Mouse (Mus musculus) hindbrain, embryonic 11.5 days (tissue): ENCODE measurements around the gene Gm5136. TPM values are rescaled to one million over a fixed set of nuclear protein-coding genes. Genes with fewer than 3 reads are reported as not detected.

Experiments
- ATAC-seq: fragments of 200-750 bp; cut with Nextera tagmentation; 2 replicates; pipeline ENCODE4 v1.8.0; 2017; ENCODE audit warnings: mild to moderate bottlenecking, moderate TSS enrichment, moderate library complexity; ENCODE audit not compliant: low FRiP score
- DNase-seq: peaks from one replicate; pipeline ENCODE4 v3.0.0-alpha.2; 2015; ENCODE audit warnings: low spot score
- H3K27ac ChIP-seq: fragments of 300-500 bp; sonication (generic); 2 replicates; pipeline ENCODE4 v1.5.1; 2014; ENCODE audit warnings: mild to moderate bottlenecking, low read depth, low read length
- H3K27me3 ChIP-seq: fragments of 300-500 bp; sonication (generic); 2 replicates; pipeline ENCODE4 v1.6.1; 2014; ENCODE audit warnings: mild to moderate bottlenecking, low read length, moderate library complexity, mixed read lengths; ENCODE audit not compliant: control insufficient read depth, insufficient read depth
- H3K36me3 ChIP-seq: fragments of 300-500 bp; sonication (generic); 2 replicates; pipeline ENCODE4 v1.6.1; 2014; ENCODE audit warnings: mild to moderate bottlenecking, low read length, moderate library complexity, mixed read lengths; ENCODE audit not compliant: control insufficient read depth, insufficient read depth
- H3K4me1 ChIP-seq: fragments of 300-500 bp; sonication (generic); replicated peaks from 2 replicates; pipeline ENCODE4 v1.6.1; 2014; ENCODE audit warnings: low read length, mixed read lengths; ENCODE audit not compliant: control insufficient read depth, insufficient read depth
- H3K4me2 ChIP-seq: fragments of 300-500 bp; sonication (generic); replicated peaks from 2 replicates; pipeline ENCODE4 v1.6.1; 2014; ENCODE audit warnings: mild to moderate bottlenecking, low read depth, low read length
- H3K4me3 ChIP-seq: fragments of 300-500 bp; sonication (generic); 2 replicates; pipeline ENCODE4 v1.5.1; 2014; ENCODE audit warnings: low read depth, low read length
- H3K9ac ChIP-seq: fragments of 300-500 bp; sonication (generic); 2 replicates; pipeline ENCODE4 v1.6.1; 2014; ENCODE audit warnings: low read depth, low read length
- H3K9me3 ChIP-seq: fragments of 300-500 bp; sonication (generic); 2 replicates; pipeline ENCODE4 v1.6.1; 2016; ENCODE audit warnings: low read length; ENCODE audit not compliant: control insufficient read depth
- WGBS: fragments of 180-500 bp; shearing (Covaris S2); extraction: QIAGEN DNeasy Blood & Tissue Kit; methylation state at CpG from one replicate; pipeline ENCODE4 v1.1.7; 2014; 5-methylcytosine and 5-hydroxymethylcytosine counted together
- polyA plus RNA-seq: library from polyadenylated mRNA; unstranded; fragments of >200 nt; fragmentation: Nextera tagmentation; extraction: Ambion mirVana; gene quantifications from 2 replicates; pipeline ENCODE4 v1.2.1, GENCODE M21; 2014

Gene Gm5136
- polyA plus RNA-seq, 1 experiment from 2014 or later = 0.36 TPM

DNA sequence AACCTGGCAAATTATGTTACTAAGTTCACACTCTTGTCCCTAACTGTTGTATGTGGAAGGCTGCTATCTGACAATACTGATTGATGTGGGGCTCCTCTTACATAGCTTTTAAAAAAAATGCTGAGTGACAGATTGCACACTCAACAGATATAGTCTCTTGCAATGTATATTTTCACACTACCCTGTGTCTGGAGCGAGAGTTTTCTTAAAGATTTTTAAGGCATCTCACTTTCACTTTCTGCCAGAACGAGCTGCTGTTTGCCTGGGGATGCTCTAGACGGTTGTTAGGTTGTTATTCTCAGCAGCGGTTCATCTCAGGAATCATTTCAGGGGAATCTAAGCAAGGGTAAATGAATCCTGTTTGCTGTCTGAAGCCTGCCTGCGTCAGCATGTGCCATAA is 2.9 kb downstream of the Gm5136 start:
- WGBS = 65% methylated on average over 5 of the region's 5 CpGs
- no peak for DNase-seq

DNA sequence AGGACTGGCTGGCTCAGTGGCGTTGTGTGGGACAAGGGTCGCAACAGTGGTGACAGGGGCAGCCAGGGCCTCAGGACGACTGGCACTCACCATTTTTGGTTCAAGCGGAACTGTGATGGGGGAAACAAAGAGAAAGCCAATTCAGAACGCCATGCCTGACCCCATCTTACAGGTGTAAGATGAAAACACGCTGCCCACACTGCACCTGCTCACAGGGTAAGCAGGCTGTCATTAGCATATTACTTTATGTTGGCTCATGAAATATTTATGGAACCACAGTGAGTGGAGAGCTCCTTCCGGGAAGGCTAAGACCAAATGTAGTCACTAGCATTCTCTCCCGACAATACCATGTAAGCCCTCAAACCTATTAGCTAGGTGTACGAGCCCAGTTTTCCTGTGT is 9.0 kb downstream of the Gm5136 start:
- Histone ChIP-seq H3K27me3 (no peaks in the 10 kb centered on the region), H3K4me3 (no peak overlapping the region), H3K9ac (no peak overlapping the region), H3K27ac (no peak overlapping the region), H3K4me1 (no peaks in the 10 kb centered on the region), H3K9me3 (no peaks in the 10 kb centered on the region), H3K36me3 (no peaks in the 10 kb centered on the region), H3K4me2 (no peak overlapping the region)
- ATAC-seq (peak; percentile 60; the same call in 1 of the 2 replicates), DNase-seq (no peak)
- 56% methylated on average over 9 of the region's 9 CpGs for WGBS

More for the DNA sequence above, 2.9 kb downstream of the Gm5136 start:
- Histone ChIP-seq H3K27ac (no peak overlapping the region), H3K4me1 (0 out of 2 replicates have a peak, but pooled peaks cover 2% of the 10 kb centered on the region), H3K4me3 (no peak overlapping the region), H3K27me3 (no peaks in the 10 kb centered on the region), H3K9ac (no peak overlapping the region), H3K36me3 (no peaks in the 10 kb centered on the region), H3K9me3 (no peaks in the 10 kb centered on the region), H3K4me2 (no peak overlapping the region)
- ATAC-seq = no peak

DNA sequence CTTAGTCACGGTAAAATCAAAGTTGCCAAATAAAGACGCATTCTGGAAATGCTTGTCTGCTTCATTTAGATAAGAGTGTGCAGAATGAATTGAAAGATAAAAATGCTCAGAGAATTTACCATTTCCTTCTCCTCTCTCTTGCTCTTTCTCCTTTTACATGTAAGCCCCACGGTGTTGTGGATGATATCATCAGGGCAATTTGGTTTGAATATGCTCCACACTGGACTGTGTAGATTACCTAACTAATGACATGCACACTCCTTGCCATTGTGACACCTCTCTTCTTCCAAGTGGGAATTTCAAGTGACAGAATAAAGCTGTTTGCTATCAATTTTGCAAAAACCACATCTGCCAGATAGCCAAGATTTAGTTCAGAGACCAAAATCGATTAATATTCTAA is 13.3 kb downstream of the Gm5136 start:
- Histone ChIP-seq H3K36me3 (no peaks in the 10 kb centered on the region), H3K4me2 (no peak overlapping the region), H3K4me3 (no peak overlapping the region), H3K27me3 (no peaks in the 10 kb centered on the region), H3K9me3 (no peaks in the 10 kb centered on the region), H3K4me1 (no peaks in the 10 kb centered on the region), H3K9ac (no peak overlapping the region), H3K27ac (no peak overlapping the region)
- DNase-seq (no peak), ATAC-seq (no peak)
- WGBS = 81% methylated on average over 4 of the region's 4 CpGs

DNA sequence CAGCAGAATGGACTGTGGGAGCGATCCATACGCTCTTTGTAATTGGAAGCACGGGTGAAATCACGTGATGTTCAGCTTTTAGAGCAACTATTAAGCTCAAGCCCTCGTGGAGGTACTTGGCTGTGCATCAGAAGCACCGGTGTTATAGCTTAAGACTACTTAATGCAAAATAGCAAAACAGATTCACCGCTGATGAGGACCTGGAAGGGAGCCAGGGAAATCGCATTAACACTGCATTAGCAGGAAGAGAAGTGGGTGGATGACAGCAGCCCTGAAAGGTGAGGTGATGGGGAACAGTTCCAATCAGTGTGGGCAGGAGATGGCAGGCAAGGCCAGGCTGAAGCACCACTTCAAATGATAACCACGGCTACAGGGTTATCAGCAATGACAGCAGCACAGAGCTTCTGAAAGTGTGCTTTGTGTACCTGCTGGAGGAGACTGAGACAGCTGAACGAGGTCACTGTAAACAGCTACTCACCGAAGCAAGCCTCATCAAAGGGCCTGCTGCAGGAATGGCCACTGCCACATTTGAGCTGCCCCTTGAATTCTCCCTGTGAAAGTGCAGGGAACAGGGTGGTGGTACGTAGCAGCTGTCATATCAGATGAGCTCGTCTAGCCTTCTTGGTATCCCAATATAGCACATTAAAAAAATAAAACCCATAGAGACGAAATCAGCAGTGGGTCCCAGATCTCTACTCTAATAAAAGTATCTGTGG is 20.1 kb downstream of the Gm5136 start:
- Histone ChIP-seq H3K4me3 (no peak overlapping the region), H3K4me2 (no peak overlapping the region), H3K27ac (no peak overlapping the region), H3K9me3 (no peaks in the 10 kb centered on the region), H3K36me3 (no peaks in the 10 kb centered on the region), H3K27me3 (no peaks in the 10 kb centered on the region), H3K9ac (no peak overlapping the region), H3K4me1 (no peaks in the 10 kb centered on the region)
- WGBS = 80% methylated on average over 14 of the region's 14 CpGs
- DNase-seq = no peak
- ATAC-seq = no peak

DNA sequence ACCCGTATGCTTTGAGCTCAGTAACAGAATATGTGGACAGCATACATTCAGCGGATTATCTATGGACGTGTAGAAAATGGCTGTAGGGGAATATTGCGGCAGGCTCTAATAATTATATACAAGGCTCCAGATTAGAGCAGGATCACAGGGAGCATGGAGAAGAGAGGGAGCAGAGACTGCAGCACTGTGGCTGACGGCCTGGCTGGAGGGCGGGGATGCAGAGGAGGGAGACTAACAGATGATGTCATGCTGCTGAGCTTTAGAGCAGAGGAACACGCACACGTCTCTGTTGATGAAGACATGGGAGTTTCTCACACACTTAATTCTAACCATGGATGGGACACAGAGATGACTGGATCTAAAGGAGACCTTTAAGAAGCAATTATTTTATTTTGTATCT is 22.9 kb downstream of the Gm5136 start:
- no peak for ATAC-seq
- no peaks in the 10 kb centered on the region for H3K27me3 ChIP-seq
- H3K9me3 ChIP-seq = no peaks in the 10 kb centered on the region
- no peak for DNase-seq
- H3K36me3 ChIP-seq = no peaks in the 10 kb centered on the region
- H3K4me1 ChIP-seq = no peaks in the 10 kb centered on the region
- WGBS = 87% methylated on average over 8 of the region's 8 CpGs
- no peak overlapping the region for H3K9ac ChIP-seq
- H3K4me3 ChIP-seq = no peak overlapping the region
- no peak overlapping the region for H3K4me2 ChIP-seq
- no peak overlapping the region for H3K27ac ChIP-seq

DNA sequence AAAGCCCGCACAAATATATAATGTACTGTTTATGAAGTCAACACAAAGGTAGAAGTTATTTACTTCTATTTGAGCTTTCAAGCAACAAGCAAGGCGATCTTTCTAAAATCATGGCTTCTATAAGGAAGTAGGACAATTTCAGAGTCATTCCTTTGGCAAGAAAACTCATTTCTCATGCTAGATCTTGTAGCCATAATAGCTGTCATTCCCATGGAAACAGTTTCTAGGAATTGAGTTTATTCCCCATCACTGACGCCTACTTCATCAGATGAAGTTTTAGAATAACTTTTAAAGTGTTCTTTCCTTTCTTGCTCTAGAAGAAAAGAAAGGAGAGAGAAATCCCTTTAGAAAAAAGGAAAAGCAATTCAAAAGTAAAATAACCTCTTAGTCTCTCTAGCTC is 31.0 kb downstream of the Gm5136 start:
- DNase-seq (no peak), ATAC-seq (no peak)
- H3K9me3 ChIP-seq = no peaks in the 10 kb centered on the region
- no peaks in the 10 kb centered on the region for H3K27me3 ChIP-seq
- H3K4me2 ChIP-seq = no peak overlapping the region
- H3K27ac ChIP-seq = no peak overlapping the region
- H3K4me3 ChIP-seq = no peak overlapping the region
- no peak overlapping the region for H3K9ac ChIP-seq
- WGBS = 91% methylated on average over 3 of the region's 3 CpGs
- no peaks in the 10 kb centered on the region for H3K36me3 ChIP-seq
- H3K4me1 ChIP-seq = no peaks in the 10 kb centered on the region

DNA sequence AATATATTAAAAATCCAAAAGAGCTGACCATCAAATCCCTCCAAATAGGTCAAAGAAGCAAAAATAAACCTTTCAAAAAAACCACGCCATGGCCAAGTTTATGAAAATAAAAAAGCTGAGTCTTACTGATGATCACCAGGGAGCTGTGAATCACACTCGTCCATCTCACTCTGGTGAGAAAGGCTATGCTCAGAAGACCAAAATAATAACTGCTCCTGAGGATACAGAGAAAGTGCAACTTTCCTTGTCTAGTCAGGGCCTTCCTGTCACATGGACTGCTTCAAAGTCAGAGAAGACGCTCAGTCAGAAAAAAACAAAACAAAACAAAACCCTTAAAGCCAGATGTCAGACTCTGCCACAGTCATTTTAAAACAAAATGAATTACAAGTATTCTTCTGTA is 39.7 kb downstream of the Gm5136 start:
- WGBS = 75% methylated on average over 3 of the region's 3 CpGs
- H3K4me3 ChIP-seq = no peak overlapping the region
- no peaks in the 10 kb centered on the region for H3K9me3 ChIP-seq
- no peak overlapping the region for H3K9ac ChIP-seq
- no peak for DNase-seq
- H3K4me2 ChIP-seq = no peak overlapping the region
- no peaks in the 10 kb centered on the region for H3K36me3 ChIP-seq
- no peak for ATAC-seq
- no peaks in the 10 kb centered on the region for H3K4me1 ChIP-seq
- H3K27me3 ChIP-seq = no peaks in the 10 kb centered on the region
- H3K27ac ChIP-seq = no peak overlapping the region

DNA sequence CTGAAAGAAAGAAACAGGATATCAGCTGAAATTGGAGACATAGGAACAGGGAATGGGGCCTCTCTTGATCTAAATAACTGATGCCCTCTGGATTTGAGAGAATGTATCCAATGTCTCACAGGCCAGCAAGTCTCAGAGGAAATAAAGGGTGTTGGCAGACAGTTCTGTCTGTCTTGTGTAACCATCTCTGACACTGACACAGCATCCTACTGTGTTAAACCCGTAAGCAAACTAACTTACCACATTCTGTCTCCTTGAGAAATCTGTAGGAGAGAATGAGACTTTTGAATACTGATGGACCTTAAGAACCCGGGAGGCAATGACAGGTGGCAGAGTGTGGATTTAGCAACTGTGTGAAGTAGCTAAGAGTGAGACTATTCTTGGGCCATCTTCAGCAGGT is 41.7 kb downstream of the Gm5136 start:
- 56% methylated on average over 2 of the region's 2 CpGs for WGBS
- H3K36me3 ChIP-seq = no peaks in the 10 kb centered on the region
- DNase-seq = no peak

DNA sequence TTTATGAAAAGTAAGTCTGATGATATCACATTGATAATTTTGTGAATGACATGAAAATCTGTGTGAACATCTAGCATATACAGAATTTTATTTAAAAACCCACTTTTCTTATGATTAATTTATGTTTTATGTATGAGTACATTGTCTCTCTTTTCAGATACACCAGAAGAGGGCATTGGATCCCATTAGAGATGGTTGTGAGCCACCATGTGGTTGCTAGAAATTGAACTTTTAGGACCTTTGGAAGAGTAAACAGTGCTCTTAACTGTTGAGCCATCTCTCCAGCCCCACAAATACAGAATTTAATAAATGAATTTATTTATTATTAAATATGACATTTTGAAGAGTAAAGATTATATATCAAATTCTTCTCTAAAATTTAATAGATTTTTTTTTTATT is 42.3 kb downstream of the Gm5136 start:
- H3K27me3 ChIP-seq = no peaks in the 10 kb centered on the region
- no peak for DNase-seq
- H3K27ac ChIP-seq = no peak overlapping the region
- no peaks in the 10 kb centered on the region for H3K9me3 ChIP-seq
- H3K4me2 ChIP-seq = no peak overlapping the region
- H3K4me1 ChIP-seq = no peaks in the 10 kb centered on the region
- H3K4me3 ChIP-seq = no peak overlapping the region
- H3K9ac ChIP-seq = no peak overlapping the region
- no peak for ATAC-seq
- H3K36me3 ChIP-seq = no peaks in the 10 kb centered on the region

More for the DNA sequence above, 41.7 kb downstream of the Gm5136 start:
- Histone ChIP-seq H3K4me1 (no peaks in the 10 kb centered on the region), H3K9ac (no peak overlapping the region), H3K4me2 (no peak overlapping the region), H3K27me3 (no peaks in the 10 kb centered on the region), H3K27ac (no peak overlapping the region), H3K4me3 (no peak overlapping the region), H3K9me3 (no peaks in the 10 kb centered on the region)
- ATAC-seq = no peak
